Mouse (Mus musculus): ENCODE measurements around the gene Tmub1. TPM values are rescaled to one million over a fixed set of nuclear protein-coding genes. Genes with fewer than 3 reads are reported as not detected.
A peak's percentile ranks its signal among the peaks of the same experiment; 100 is the strongest.

Gene Tmub1
- 10 to 100 TPM; 17.0 to 19.6 (median 17.7) TPM for total RNA-seq (2022)

- peak; percentile 87 for DNase-seq
Measured at GRCm38 (mm10) chr5:24447624-24448298, at the start of gene Tmub1. TSS of gene Tmub1 (minus strand) at chr5:24447854.

GRCm38 (mm10) chr5:24496756-24497155, 49.1 kb upstream of the Tmub1 start:
- no peak for DNase-seq

GRCm38 (mm10) chr5:24495019-24495418, 47.4 kb upstream of the Tmub1 start:
- DNase-seq, result no peak

GRCm38 (mm10) chr5:24492546-24493285, 45.1 kb upstream of the Tmub1 start:
- DNase-seq, result no peak

GRCm38 (mm10) chr5:24490413-24490920, 42.8 kb upstream of the Tmub1 start:
- no peak for DNase-seq

GRCm38 (mm10) chr5:24486738-24487137, 39.1 kb upstream of the Tmub1 start:
- DNase-seq, result no peak

- peak; percentile 72 for DNase-seq
Measured at GRCm38 (mm10) chr5:24486097-24486496, 38.4 kb upstream of the Tmub1 start.

GRCm38 (mm10) chr5:24484963-24485362, 37.3 kb upstream of the Tmub1 start:
- DNase-seq, result no peak

- DNase-seq, result peak; percentile 42
Measured at GRCm38 (mm10) chr5:24483326-24483725, 35.7 kb upstream of the Tmub1 start.

GRCm38 (mm10) chr5:24482247-24483079, 34.8 kb upstream of the Tmub1 start:
- no peak for DNase-seq

GRCm38 (mm10) chr5:24481647-24482046, 34.0 kb upstream of the Tmub1 start:
- DNase-seq, result peak; percentile 42

- DNase-seq, result no peak
Measured at GRCm38 (mm10) chr5:24477909-24478308, 30.3 kb upstream of the Tmub1 start.

GRCm38 (mm10) chr5:24475476-24476241, 28.0 kb upstream of the Tmub1 start:
- DNase-seq, result peak; percentile 85

- DNase-seq, result peak; percentile 42
Measured at GRCm38 (mm10) chr5:24474723-24475261, 27.1 kb upstream of the Tmub1 start.

- DNase-seq, result no peak
Measured at GRCm38 (mm10) chr5:24474025-24474722, 26.5 kb upstream of the Tmub1 start.

- no peak for DNase-seq
Measured at GRCm38 (mm10) chr5:24472884-24473619, 25.4 kb upstream of the Tmub1 start.

- DNase-seq, result peak; percentile 56
Measured at GRCm38 (mm10) chr5:24470600-24470999, 22.9 kb upstream of the Tmub1 start.

- DNase-seq, result no peak
Measured at GRCm38 (mm10) chr5:24466762-24467161, 19.1 kb upstream of the Tmub1 start.

- DNase-seq, result no peak
Measured at GRCm38 (mm10) chr5:24455613-24456012, 8.0 kb upstream of the Tmub1 start.

GRCm38 (mm10) chr5:24455076-24455475, 7.4 kb upstream of the Tmub1 start:
- peak; percentile 42 for DNase-seq

- DNase-seq, result no peak
Measured at GRCm38 (mm10) chr5:24453985-24454303, 6.3 kb upstream of the Tmub1 start.

Measured in adrenal gland, adult 8-10 months (tissue).